ENCODE assay signal across 8 mouse cellular contexts in the genomic region with DNA sequence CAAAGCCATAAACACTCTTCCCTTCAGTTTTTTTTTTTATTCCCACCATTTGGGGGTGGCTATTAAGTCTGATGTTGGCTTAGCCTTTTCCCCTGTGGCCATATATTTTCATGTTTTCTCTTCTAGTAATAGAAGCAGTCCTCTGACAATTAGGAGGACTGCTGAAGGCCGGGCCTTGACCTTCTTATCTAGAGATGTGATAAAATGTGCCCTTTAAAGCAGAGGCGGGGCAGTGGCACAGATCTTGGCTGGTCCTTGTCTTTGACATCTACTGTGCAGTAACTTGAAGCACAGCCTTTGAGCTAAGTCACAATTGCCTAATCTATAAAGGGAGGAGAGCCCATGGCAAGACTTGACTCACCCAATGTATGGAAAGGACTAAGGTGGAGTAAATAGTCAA.
"Had no signal": no experiment of that assay in that cellular context is flagged by ENCODE, and none has a peak within 500 bp of the region (broad histone marks: within the 10 kb centered on the region; RNA-seq: fewer than 3 reads in every experiment).

No protein-coding gene starts in this region.

- DNase-seq: liver, postnatal 0 days; lung, adult 2 months; lung, postnatal 14 days; lung, postnatal 36 days; right cerebral cortex, postnatal 14 days; thymus, adult 2 months; thymus, postnatal 25 days; thymus, postnatal 4 days had no signal
